Mouse (Mus musculus) heart, embryonic 15.5 days (tissue): ENCODE data around the gene Atp1a2. TPM values are rescaled to one million over a fixed set of nuclear protein-coding genes. Genes with fewer than 3 reads are reported as not detected.

Experiments
- ATAC-seq: fragments of 200-750 bp; cut with Nextera tagmentation; replicated peaks from 2 replicates; pipeline ENCODE4 v1.8.0; 2017; ENCODE audit warnings: low read depth, moderate TSS enrichment; ENCODE audit not compliant: insufficient number of reproducible peaks, insufficient read depth, low FRiP score
- H3K27ac ChIP-seq: fragments of 300-500 bp; sonication (generic); 2 replicates; pipeline ENCODE4 v1.5.1; 2015; ENCODE audit warnings: mild to moderate bottlenecking, inconsistent platforms
- H3K27me3 ChIP-seq: fragments of 300-500 bp; sonication (generic); 2 replicates; pipeline ENCODE4 v1.6.1; 2015; ENCODE audit warnings: inconsistent platforms
- H3K36me3 ChIP-seq: fragments of 300-500 bp; sonication (generic); 2 replicates; pipeline ENCODE4 v1.6.1; 2015; ENCODE audit warnings: mild to moderate bottlenecking, inconsistent platforms
- H3K4me1 ChIP-seq: fragments of 300-500 bp; sonication (generic); replicated peaks from 2 replicates; pipeline ENCODE4 v1.6.1; 2015; ENCODE audit warnings: inconsistent platforms
- H3K4me2 ChIP-seq: fragments of 300-500 bp; sonication (generic); 2 replicates; pipeline ENCODE4 v1.6.1; 2015; ENCODE audit warnings: inconsistent platforms, mild to moderate bottlenecking, moderate library complexity
- H3K4me3 ChIP-seq: fragments of 300-500 bp; sonication (generic); 2 replicates; pipeline ENCODE4 v1.5.1; 2015; ENCODE audit warnings: mild to moderate bottlenecking, inconsistent platforms
- H3K9ac ChIP-seq: fragments of 300-500 bp; sonication (generic); 2 replicates; pipeline ENCODE4 v1.6.1; 2015; ENCODE audit warnings: mild to moderate bottlenecking, inconsistent platforms
- H3K9me3 ChIP-seq: fragments of 300-500 bp; sonication (generic); replicated peaks from 2 replicates; pipeline ENCODE4 v1.6.1; 2016; ENCODE audit warnings: inconsistent platforms
- WGBS: fragments of 180-500 bp; shearing (Covaris S2); methylation state at CpG from one replicate; pipeline ENCODE4 v1.1.7; 2015; ENCODE audit warnings: mixed read lengths; 5-methylcytosine and 5-hydroxymethylcytosine counted together
- polyA plus RNA-seq: library from polyadenylated mRNA; unstranded; fragments of >200 nt; fragmentation: Nextera tagmentation; extraction: Ambion mirVana; gene quantifications from 2 replicates; pipeline ENCODE4 v1.2.1, GENCODE M21; 2015

Gene Atp1a2
- polyA plus RNA-seq, 1 experiment from 2014 or later, result 17.9 TPM

DNA sequence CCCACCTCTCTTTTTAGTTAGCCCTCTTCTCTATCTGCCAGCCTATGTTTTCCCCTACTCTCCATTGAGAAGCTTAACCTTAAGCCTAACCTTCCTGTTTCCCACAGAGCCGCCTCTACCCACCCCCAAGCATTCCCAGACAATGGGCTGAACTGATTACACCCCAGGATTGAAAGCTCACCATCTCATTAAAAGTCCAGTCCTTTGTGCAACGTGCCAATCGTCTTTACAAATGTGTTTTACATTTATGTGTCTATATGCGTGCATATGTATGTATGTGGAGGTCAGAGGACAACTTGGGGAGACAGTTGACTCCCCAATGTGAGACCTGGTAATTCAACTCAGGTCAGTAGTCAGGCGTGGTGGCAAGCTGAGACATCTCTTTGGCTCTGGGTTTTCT is 25.4 kb upstream of the Atp1a2 start:
- no peak overlapping the region for H3K9ac ChIP-seq
- H3K4me2 ChIP-seq, result no peak overlapping the region
- peaks cover 12% of the 10 kb centered on the region for H3K4me1 ChIP-seq
- ATAC-seq, result no peak
- peaks cover 51% of the 10 kb centered on the region for H3K27me3 ChIP-seq
- H3K4me3 ChIP-seq, result no peak overlapping the region
- 45% methylated on average over 5 of the region's 5 CpGs for WGBS
- no peak overlapping the region for H3K27ac ChIP-seq
- no peaks in the 10 kb centered on the region for H3K9me3 ChIP-seq
- H3K36me3 ChIP-seq, result no peaks in the 10 kb centered on the region

DNA sequence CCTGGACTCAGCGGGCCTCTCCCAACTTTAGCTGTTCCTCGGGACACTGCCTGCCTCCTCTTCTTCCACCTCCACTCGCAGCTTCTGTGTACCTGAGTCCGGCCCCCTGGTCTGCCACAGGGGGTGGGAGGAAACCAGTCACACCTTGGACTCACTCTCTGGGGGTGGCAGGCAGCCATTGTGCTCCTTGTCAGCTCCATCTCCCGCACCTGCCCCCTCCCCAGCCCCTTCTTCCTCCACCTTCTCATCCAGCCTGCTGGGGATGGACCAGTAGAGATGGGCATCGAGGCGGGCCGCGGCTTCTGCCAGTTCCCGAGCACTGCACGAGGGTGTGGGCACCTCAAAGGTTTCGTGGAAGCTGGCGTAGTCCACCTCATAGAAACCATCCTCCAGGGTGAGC is 24.9 kb upstream of the Atp1a2 start:
- Histone ChIP-seq H3K9ac (no peak overlapping the region), H3K4me1 (peaks cover 12% of the 10 kb centered on the region), H3K27ac (no peak overlapping the region), H3K4me3 (no peak overlapping the region), H3K4me2 (no peak overlapping the region), H3K36me3 (no peaks in the 10 kb centered on the region), H3K27me3 (peaks cover 45% of the 10 kb centered on the region), H3K9me3 (no peaks in the 10 kb centered on the region)
- WGBS, result 42% methylated on average over 13 of the region's 13 CpGs
- ATAC-seq, result no peak

DNA sequence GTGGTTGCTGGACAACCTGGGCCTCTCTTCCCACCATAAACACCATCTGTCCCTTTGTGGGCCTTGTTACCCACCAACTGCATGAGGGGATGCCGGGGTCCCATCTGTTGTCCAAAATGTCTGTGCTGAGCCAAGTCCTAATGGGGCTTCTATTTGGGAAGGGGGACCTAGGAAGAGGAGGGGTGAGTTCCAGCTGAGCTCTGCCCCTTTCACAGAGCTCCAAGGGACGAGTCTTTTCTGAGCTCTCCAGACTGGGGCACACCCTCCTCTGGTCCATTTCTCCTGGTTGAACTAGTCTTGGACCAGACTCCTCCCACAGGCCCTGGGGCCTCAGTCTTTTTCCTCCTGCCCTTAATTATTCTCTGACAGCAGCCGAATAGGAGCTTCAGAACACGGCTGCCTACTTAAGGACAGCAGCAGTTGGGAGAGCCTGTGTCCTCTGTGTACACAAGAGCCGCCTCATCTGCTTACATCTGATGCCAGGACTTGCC is 22.1 kb upstream of the Atp1a2 start:
- H3K27me3 ChIP-seq, result peaks cover 17% of the 10 kb centered on the region
- H3K36me3 ChIP-seq, result no peaks in the 10 kb centered on the region
- ATAC-seq, result no peak
- H3K4me1 ChIP-seq, result no peaks in the 10 kb centered on the region; the same call in 1 of the 2 replicates
- H3K4me3 ChIP-seq, result no peak overlapping the region
- H3K27ac ChIP-seq, result no peak overlapping the region
- H3K9ac ChIP-seq, result no peak overlapping the region
- H3K9me3 ChIP-seq, result no peaks in the 10 kb centered on the region
- no peak overlapping the region for H3K4me2 ChIP-seq
- 62% methylated on average over 5 of the region's 5 CpGs for WGBS

DNA sequence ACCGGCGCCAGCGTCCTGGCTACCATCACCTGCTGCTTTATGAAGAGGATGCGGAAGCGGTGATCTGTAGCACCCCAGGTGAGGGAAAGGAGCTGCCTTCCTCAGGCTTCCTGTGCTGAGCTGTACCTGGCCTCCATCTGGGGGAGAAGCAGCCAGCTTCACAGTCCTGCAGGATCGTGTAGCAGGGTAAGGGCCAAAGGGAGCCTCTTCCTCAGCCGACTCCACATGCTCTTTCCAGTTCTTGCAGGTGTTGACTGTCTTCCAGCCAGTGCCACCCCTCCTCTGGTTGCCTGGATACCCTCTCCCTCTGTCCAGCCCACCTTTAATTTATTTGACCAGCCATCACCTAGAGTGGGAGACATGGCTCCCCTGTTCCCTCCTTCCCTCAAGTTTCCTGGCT is 21.5 kb upstream of the Atp1a2 start:
- no peak for ATAC-seq
- H3K27ac ChIP-seq, result no peak overlapping the region
- no peaks in the 10 kb centered on the region for H3K4me1 ChIP-seq
- no peaks in the 10 kb centered on the region for H3K36me3 ChIP-seq
- H3K27me3 ChIP-seq, result peaks cover 12% of the 10 kb centered on the region
- WGBS, result 86% methylated on average over 7 of the region's 7 CpGs
- H3K9ac ChIP-seq, result no peak overlapping the region
- H3K4me2 ChIP-seq, result no peak overlapping the region
- H3K9me3 ChIP-seq, result no peaks in the 10 kb centered on the region
- no peak overlapping the region for H3K4me3 ChIP-seq

DNA sequence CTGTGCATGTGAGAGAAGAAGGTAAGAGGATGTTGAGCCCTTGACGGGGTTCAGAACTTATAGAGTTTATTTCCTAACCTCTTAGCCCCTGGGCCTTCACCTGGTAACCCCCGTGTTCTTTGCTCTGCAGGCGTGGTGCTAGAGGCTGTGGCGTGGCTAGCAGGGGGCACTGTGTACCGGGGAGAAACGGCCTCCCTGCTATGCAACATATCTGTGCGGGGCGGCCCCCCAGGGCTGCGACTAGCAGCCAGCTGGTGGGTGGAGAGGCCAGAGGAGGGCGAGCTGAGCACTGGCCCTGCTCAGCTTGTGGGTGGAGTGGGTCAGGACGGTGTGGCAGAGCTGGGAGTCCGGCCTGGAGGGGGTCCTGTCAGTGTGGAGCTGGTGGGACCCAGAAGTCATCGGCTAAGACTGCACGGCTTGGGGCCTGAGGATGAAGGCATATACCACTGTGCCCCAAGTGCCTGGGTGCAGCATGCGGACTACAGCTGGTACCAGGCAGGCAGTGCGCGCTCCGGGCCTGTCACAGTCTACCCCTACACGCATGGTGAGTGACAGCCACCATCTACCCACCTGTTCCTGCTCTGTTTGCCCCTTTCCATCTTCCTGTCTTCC is 20.7 kb upstream of the Atp1a2 start:
- Histone ChIP-seq H3K9me3 (no peaks in the 10 kb centered on the region), H3K9ac (no peak overlapping the region), H3K4me1 (no peaks in the 10 kb centered on the region; the same call in 1 of the 2 replicates), H3K27me3 (peaks cover 7% of the 10 kb centered on the region; the same call in 1 of the 2 replicates), H3K4me3 (no peak overlapping the region), H3K4me2 (no peak overlapping the region), H3K36me3 (no peaks in the 10 kb centered on the region), H3K27ac (no peak overlapping the region)
- WGBS, result 84% methylated on average over 19 of the region's 19 CpGs
- no peak for ATAC-seq

DNA sequence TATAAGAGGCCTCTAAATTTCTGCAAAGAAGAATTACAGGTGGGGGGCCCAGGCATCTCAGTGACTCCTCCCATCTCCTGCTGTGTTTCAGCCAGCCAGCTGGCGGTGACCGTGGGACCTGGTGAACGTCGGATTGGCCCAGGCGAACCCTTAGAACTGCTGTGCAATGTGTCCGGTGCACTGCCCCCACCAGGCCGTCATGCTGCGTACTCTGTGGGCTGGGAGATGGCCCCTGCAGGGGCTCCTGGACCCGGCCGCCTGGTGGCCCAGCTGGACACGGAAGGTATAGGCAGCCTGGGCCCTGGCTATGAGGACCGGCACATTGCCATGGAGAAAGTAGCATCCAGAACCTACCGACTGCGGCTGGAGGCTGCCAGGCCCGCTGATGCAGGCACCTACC is 20.1 kb upstream of the Atp1a2 start:
- no peak overlapping the region for H3K4me3 ChIP-seq
- ATAC-seq, result no peak
- no peaks in the 10 kb centered on the region for H3K9me3 ChIP-seq
- H3K36me3 ChIP-seq, result no peaks in the 10 kb centered on the region
- H3K4me1 ChIP-seq, result peaks cover 2% of the 10 kb centered on the region
- WGBS, result 68% methylated on average over 15 of the region's 15 CpGs
- H3K27me3 ChIP-seq, result peaks cover 5% of the 10 kb centered on the region; the same call in 1 of the 2 replicates
- H3K4me2 ChIP-seq, result no peak overlapping the region
- no peak overlapping the region for H3K9ac ChIP-seq
- no peak overlapping the region for H3K27ac ChIP-seq

DNA sequence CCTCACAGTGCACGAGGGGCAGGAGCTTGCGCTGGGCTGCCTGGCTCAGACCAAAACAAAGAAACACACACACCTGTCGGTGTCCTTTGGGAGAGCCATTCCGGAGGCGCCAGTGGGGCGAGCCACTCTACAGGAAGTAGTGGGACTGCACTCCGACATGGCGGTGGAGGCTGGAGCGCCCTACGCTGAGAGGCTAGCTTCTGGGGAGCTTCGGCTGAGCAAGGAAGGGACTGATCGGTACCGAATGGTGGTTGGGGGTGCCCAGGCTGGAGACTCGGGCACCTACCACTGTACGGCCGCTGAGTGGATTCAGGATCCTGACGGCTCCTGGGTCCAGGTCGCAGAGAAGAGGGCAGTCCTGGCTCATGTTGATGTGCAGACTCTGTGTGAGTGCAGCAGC is 19.6 kb upstream of the Atp1a2 start:
- H3K4me2 ChIP-seq, result no peak overlapping the region
- WGBS, result 60% methylated on average over 18 of the region's 18 CpGs
- peaks cover 5% of the 10 kb centered on the region; the same call in 1 of the 2 replicates for H3K27me3 ChIP-seq
- H3K36me3 ChIP-seq, result no peaks in the 10 kb centered on the region
- ATAC-seq, result no peak
- no peak overlapping the region for H3K9ac ChIP-seq
- peaks cover 6% of the 10 kb centered on the region for H3K4me1 ChIP-seq
- H3K4me3 ChIP-seq, result no peak overlapping the region
- H3K27ac ChIP-seq, result no peak overlapping the region
- H3K9me3 ChIP-seq, result no peaks in the 10 kb centered on the region

DNA sequence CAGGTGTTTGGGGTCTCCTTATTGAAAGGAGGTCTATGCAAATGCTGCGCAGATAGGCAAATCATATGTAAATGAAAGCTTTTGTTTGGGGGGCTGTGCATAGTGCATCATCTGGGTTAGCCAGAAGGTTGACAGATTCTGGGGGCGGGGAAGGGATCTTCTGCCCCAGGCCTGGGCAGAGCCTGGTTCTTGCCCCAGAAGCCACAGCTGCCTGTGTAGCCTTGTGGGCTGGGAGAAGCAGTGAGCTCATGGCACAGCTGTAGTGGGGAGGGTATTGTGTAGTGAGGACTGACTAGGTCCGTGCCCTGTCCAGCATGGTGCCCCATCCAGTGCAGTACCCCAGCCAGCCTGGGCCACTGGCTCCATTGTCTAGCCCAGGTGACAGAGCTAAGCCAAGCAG is 17.0 kb upstream of the Atp1a2 start:
- Histone ChIP-seq H3K27me3 (no peaks in the 10 kb centered on the region), H3K27ac (no peak overlapping the region), H3K9me3 (no peaks in the 10 kb centered on the region), H3K4me2 (no peak overlapping the region), H3K4me1 (peaks cover 19% of the 10 kb centered on the region), H3K36me3 (no peaks in the 10 kb centered on the region), H3K9ac (no peak overlapping the region), H3K4me3 (no peak overlapping the region)
- ATAC-seq, result no peak
- 84% methylated on average over 3 of the region's 3 CpGs for WGBS

DNA sequence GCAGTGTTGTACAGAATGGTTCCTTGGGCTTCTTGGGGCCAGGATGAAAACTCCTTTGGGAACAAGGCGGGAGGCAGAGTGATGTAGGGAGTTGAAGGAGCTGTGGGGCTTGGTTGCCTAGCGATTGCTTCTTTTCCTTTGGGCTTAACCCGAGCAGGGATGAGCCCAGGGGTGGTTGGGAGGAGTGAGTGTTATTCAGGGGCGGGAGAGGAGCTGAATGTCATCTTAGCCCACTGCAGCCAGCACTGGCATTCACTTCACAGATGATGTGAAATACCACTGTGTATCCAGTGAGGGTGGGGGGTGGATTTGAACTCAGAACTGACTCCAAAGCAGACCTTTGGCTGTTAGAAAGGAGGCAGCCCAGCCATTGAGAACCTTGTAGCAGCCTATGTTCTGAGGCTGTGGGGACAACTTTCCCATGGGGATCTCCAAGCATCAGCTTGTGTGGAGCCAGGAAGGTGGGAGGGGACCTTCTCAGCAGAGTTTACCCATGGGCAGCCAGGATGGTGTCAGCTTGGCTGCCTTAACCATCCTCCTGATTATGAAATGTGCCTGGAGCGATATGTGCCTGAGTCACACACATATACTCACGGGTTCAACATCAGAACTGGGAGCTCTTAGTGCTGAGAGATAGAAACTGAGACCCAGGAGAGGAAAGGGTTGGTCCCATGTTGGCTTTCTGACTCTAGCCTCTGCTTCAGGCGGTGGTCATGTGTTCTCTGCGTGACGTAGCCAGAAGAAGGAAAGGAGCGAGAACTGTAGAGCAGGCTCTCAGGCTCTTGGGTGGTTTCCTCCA is 15.9 kb upstream of the Atp1a2 start:
- peaks cover 24% of the 10 kb centered on the region for H3K4me1 ChIP-seq
- no peaks in the 10 kb centered on the region for H3K9me3 ChIP-seq
- H3K9ac ChIP-seq, result no peak overlapping the region
- H3K4me2 ChIP-seq, result peak overlapping the region; percentile 96; the same call in 1 of the 2 replicates
- 78% methylated on average over 10 of the region's 10 CpGs for WGBS
- ATAC-seq, result no peak
- H3K36me3 ChIP-seq, result no peaks in the 10 kb centered on the region
- no peaks in the 10 kb centered on the region for H3K27me3 ChIP-seq
- H3K4me3 ChIP-seq, result 0 out of 2 replicates have a peak overlapping the region, but pooled peaks have one; percentile 77
- no peak overlapping the region for H3K27ac ChIP-seq

DNA sequence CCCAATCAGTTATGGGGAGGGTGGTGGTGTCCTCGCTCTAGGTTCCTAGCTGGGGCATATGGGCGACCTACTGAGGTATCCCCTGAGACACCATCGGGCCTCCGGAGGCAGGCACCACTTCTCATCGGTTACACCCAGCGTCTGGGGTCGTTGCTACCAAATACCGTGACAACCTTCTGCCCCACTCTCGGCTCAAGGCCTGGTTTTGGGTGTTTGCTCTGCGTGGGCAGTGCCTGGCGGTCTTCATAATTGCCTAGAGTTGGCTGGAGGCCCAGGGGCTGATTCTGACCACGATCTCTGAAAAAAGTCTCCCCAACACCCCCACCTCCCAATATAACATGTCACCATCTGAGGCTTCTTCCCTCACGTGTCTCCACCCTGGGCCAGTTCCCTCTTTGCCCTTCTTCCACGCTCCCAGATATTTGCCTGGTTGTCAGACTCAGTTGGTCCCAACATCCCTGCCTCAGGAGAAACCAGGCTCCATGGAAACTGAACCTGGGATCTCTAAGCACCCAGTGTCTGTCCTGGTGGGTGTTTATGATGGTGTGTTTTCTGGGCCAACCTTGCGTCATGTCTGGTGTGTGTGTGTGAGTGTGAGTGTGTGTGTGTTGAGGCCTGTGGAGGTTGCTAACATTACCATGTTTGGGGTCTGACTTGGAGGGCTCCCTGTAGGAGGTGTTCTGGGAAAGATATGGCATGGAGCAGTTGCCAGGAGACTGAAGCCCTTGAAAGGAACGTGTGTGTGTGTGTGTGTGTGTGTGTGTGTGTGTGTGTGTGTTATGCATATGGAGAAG is 15.1 kb upstream of the Atp1a2 start:
- WGBS, result 14% methylated on average over 16 of the region's 16 CpGs

More for the DNA sequence above, 15.1 kb upstream of the Atp1a2 start:
- H3K4me2 ChIP-seq, result peak overlapping the region; percentile 96
- ATAC-seq, result peak; percentile 4; the same call in 1 of the 2 replicates
- H3K4me3 ChIP-seq, result peak overlapping the region; percentile 77
- peak overlapping the region; percentile 76 for H3K9ac ChIP-seq
- no peaks in the 10 kb centered on the region for H3K36me3 ChIP-seq
- H3K27me3 ChIP-seq, result no peaks in the 10 kb centered on the region
- H3K4me1 ChIP-seq, result peaks cover 24% of the 10 kb centered on the region
- H3K27ac ChIP-seq, result 0 out of 2 replicates have a peak overlapping the region, but pooled peaks have one; percentile 91
- no peaks in the 10 kb centered on the region for H3K9me3 ChIP-seq
